Mouse (Mus musculus) gastrocnemius, adult 18-20 months (tissue): ENCODE results near the gene Tox2. TPM values are rescaled to one million over a fixed set of nuclear protein-coding genes. Genes with fewer than 3 reads are reported as not detected.

ENCODE experiments used
- DNase-seq: peaks from one replicate; pipeline ENCODE4 v3.0.0; 2021; ENCODE audit warnings: low spot score
- total RNA-seq, 2 experiments: library from RNA; stranded (reverse); gene quantifications; 2 replicates each; pipeline ENCODE4 v1.2.3; 2021

The Tox2 gene
- total RNA-seq, 2 experiments from 2014 or later: 0.09 to 0.26 TPM

- DNase-seq: no peak
Observed at GRCm38 (mm10) chr2:163204548-163205261, 1.8 kb downstream of the Tox2 start.

- no peak for DNase-seq
Observed at GRCm38 (mm10) chr2:163205262-163205647, 2.3 kb downstream of the Tox2 start.

GRCm38 (mm10) chr2:163205737-163206490, 3.0 kb downstream of the Tox2 start:
- DNase-seq: no peak

- DNase-seq: no peak
Observed at GRCm38 (mm10) chr2:163207315-163207714, 4.4 kb downstream of the Tox2 start.

GRCm38 (mm10) chr2:163209139-163209538, 6.2 kb downstream of the Tox2 start:
- no peak for DNase-seq

- no peak for DNase-seq
Observed at GRCm38 (mm10) chr2:163213085-163213484, 10.2 kb downstream of the Tox2 start.

GRCm38 (mm10) chr2:163218095-163218494, 15.2 kb downstream of the Tox2 start:
- no peak for DNase-seq

- DNase-seq: no peak
Observed at GRCm38 (mm10) chr2:163218571-163218970, 15.6 kb downstream of the Tox2 start.

- DNase-seq: no peak
Observed at GRCm38 (mm10) chr2:163219447-163219846, 16.5 kb downstream of the Tox2 start.

- no peak for DNase-seq
Observed at GRCm38 (mm10) chr2:163220706-163221105, 17.8 kb downstream of the Tox2 start.

GRCm38 (mm10) chr2:163225302-163225701, 22.4 kb downstream of the Tox2 start:
- no peak for DNase-seq

GRCm38 (mm10) chr2:163229050-163229449, 26.1 kb downstream of the Tox2 start:
- no peak for DNase-seq

GRCm38 (mm10) chr2:163231781-163232534, 29.0 kb downstream of the Tox2 start:
- DNase-seq: no peak

GRCm38 (mm10) chr2:163233666-163234065, 30.7 kb downstream of the Tox2 start:
- no peak for DNase-seq

- DNase-seq: no peak
Observed at GRCm38 (mm10) chr2:163236057-163236456, 33.1 kb downstream of the Tox2 start.

GRCm38 (mm10) chr2:163237999-163238529, 35.1 kb downstream of the Tox2 start:
- DNase-seq: no peak

- DNase-seq: no peak
Observed at GRCm38 (mm10) chr2:163239945-163240344, 37.0 kb downstream of the Tox2 start.

GRCm38 (mm10) chr2:163241867-163242266, 38.9 kb downstream of the Tox2 start:
- DNase-seq: no peak

- no peak for DNase-seq
Observed at GRCm38 (mm10) chr2:163243917-163244852, 41.3 kb downstream of the Tox2 start.

GRCm38 (mm10) chr2:163248912-163249311, 46.0 kb downstream of the Tox2 start:
- no peak for DNase-seq

- no peak for DNase-seq
Observed at GRCm38 (mm10) chr2:163252645-163253044, 49.7 kb downstream of the Tox2 start.
